Mouse (Mus musculus) heart, embryonic 15.5 days (tissue): ENCODE measurements around the gene Fam205a1. TPM values are rescaled to one million over a fixed set of nuclear protein-coding genes. Genes with fewer than 3 reads are reported as not detected.
"Not testable (repeated sequence)": the region's sequence is repeated elsewhere in the genome, so short reads cannot be mapped to it uniquely, and the experiment has no call there.

Experiments
- ATAC-seq: fragments of 200-750 bp; cut with Nextera tagmentation; replicated peaks from 2 replicates; pipeline ENCODE4 v1.8.0; 2017; ENCODE audit warnings: low read depth, moderate TSS enrichment; ENCODE audit not compliant: insufficient number of reproducible peaks, insufficient read depth, low FRiP score
- H3K27ac ChIP-seq: fragments of 300-500 bp; sonication (generic); 2 replicates; pipeline ENCODE4 v1.5.1; 2015; ENCODE audit warnings: mild to moderate bottlenecking, inconsistent platforms
- H3K27me3 ChIP-seq: fragments of 300-500 bp; sonication (generic); 2 replicates; pipeline ENCODE4 v1.6.1; 2015; ENCODE audit warnings: inconsistent platforms
- H3K36me3 ChIP-seq: fragments of 300-500 bp; sonication (generic); 2 replicates; pipeline ENCODE4 v1.6.1; 2015; ENCODE audit warnings: mild to moderate bottlenecking, inconsistent platforms
- H3K4me1 ChIP-seq: fragments of 300-500 bp; sonication (generic); replicated peaks from 2 replicates; pipeline ENCODE4 v1.6.1; 2015; ENCODE audit warnings: inconsistent platforms
- H3K4me2 ChIP-seq: fragments of 300-500 bp; sonication (generic); 2 replicates; pipeline ENCODE4 v1.6.1; 2015; ENCODE audit warnings: inconsistent platforms, mild to moderate bottlenecking, moderate library complexity
- H3K4me3 ChIP-seq: fragments of 300-500 bp; sonication (generic); 2 replicates; pipeline ENCODE4 v1.5.1; 2015; ENCODE audit warnings: mild to moderate bottlenecking, inconsistent platforms
- H3K9ac ChIP-seq: fragments of 300-500 bp; sonication (generic); 2 replicates; pipeline ENCODE4 v1.6.1; 2015; ENCODE audit warnings: mild to moderate bottlenecking, inconsistent platforms
- H3K9me3 ChIP-seq: fragments of 300-500 bp; sonication (generic); replicated peaks from 2 replicates; pipeline ENCODE4 v1.6.1; 2016; ENCODE audit warnings: inconsistent platforms
- WGBS: fragments of 180-500 bp; shearing (Covaris S2); methylation state at CpG from one replicate; pipeline ENCODE4 v1.1.7; 2015; ENCODE audit warnings: mixed read lengths; 5-methylcytosine and 5-hydroxymethylcytosine counted together
- polyA plus RNA-seq: library from polyadenylated mRNA; unstranded; fragments of >200 nt; fragmentation: Nextera tagmentation; extraction: Ambion mirVana; gene quantifications from 2 replicates; pipeline ENCODE4 v1.2.1, GENCODE M21; 2015

Gene Fam205a1
- polyA plus RNA-seq, 1 experiment from 2014 or later = not detected

DNA sequence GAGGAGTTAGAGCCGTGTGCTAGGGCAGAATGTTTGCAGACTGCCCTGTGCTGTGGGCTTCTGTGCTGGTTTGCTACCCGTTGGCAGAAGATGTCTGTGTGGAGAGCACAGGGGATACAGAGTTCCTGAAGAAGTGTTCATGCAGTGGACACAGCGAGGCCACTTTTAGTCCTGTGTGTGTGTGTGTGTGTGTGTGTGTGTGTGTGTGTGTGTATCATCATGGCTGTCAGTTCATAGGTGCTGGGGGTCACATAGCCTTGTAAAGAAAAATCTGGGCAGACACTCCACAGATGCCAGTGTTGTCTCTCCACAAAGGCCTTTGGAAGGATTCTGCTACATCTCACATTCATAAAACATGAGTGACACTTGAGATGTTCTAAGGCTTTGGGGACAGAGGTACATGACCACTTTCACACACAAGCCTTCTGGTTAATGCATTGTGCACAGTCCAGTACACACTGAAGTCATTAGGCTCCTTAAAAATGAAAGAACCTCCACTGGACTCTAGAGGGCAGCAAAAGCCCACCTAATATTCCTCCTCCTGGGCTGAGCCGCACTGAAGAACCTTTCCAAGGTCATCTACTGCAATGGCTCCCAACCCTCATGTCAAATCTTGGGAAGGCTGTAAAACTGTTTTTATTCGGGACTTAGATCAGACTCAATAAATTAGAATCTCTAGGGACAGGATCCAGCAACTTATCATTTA is 23.1 kb upstream of the Fam205a1 start:
- no peaks in the 10 kb centered on the region for H3K36me3 ChIP-seq
- no peaks in the 10 kb centered on the region for H3K27me3 ChIP-seq
- H3K4me1 ChIP-seq = peaks cover 4% of the 10 kb centered on the region; the same call in 1 of the 2 replicates
- H3K4me2 ChIP-seq = no peak overlapping the region
- no peak overlapping the region for H3K9ac ChIP-seq
- peak; percentile 80 for ATAC-seq
- WGBS = 29% methylated on average over 5 of the region's 5 CpGs
- no peaks in the 10 kb centered on the region for H3K9me3 ChIP-seq
- no peak overlapping the region for H3K4me3 ChIP-seq
- no peak overlapping the region for H3K27ac ChIP-seq

DNA sequence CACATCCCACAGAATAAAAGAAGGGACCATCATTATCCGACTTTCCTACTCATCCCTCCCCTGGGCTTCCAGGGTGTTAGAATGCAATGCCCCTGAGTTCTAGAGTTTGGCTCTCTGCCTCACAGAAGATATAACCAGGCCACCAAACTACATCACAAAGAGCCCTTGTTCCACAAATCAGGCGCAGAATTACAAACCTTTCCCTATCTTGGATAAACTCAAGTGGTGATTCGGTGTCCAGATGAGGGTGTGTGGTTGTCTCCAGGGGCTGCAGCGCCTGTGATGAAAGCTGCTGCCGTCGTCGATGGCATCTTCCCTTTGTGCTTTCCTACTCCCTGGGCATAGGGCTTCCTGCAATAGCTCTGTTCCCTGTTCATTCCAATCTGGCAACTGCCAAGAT is 20.4 kb upstream of the Fam205a1 start, which contains the start of gene Fam205c:
Gene Fam205c, minus strand, starts transcription at position 101 of the 400 bp plus-strand sequence.
- no peak for ATAC-seq
- no peak within 1 kb of the TSS for H3K4me2 ChIP-seq
- H3K4me1 ChIP-seq = no peaks in the 10 kb centered on the region
- no peak within 1 kb of the TSS for H3K9ac ChIP-seq
- no peaks in the 10 kb centered on the region for H3K27me3 ChIP-seq
- no peaks in the 10 kb centered on the region for H3K36me3 ChIP-seq
- WGBS = 76% methylated on average over 7 of the region's 7 CpGs
- no peak within 1 kb of the TSS for H3K4me3 ChIP-seq
- no peaks in the 10 kb centered on the region for H3K9me3 ChIP-seq
- no peak within 1 kb of the TSS for H3K27ac ChIP-seq

DNA sequence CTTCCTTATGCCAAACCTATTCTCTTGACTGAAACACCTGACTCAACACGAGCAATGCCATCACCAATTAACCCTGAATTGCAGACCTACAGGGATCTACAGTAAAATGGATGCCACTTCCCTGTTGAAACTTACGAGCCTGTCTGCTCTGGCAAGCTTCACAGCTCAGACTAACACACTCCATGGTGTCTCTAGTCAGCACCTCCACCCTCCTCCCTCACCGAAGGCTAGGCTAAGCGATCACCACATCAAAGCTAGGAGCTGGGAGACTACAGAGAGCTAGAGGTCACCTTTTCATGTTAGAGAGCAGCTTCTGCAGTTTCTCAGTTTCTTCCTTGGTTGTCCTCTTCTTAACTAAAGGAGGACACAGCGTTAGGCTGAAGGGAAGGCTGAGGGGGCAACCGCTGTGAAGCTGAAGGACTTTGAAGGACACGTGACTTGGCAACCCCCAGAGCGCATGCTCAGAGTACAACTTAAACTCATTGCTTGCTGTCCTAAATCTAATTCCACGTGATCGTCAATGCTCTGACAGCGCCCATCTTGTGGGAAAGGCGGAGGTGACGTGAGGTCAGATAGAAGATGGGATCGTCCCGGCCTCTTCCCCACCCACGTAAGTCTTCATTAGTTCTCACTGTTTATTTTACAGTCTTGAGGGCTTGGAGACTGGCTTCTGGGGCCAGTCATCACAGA is 19.2 kb upstream of the Fam205a1 start:
- Histone ChIP-seq H3K27me3 (no peaks in the 10 kb centered on the region), H3K4me3 (no peak overlapping the region), H3K27ac (no peak overlapping the region), H3K9ac (no peak overlapping the region), H3K4me1 (no peaks in the 10 kb centered on the region), H3K4me2 (no peak overlapping the region), H3K36me3 (no peaks in the 10 kb centered on the region), H3K9me3 (no peaks in the 10 kb centered on the region)
- ATAC-seq = no peak
- 68% methylated on average over 16 of the region's 16 CpGs for WGBS

DNA sequence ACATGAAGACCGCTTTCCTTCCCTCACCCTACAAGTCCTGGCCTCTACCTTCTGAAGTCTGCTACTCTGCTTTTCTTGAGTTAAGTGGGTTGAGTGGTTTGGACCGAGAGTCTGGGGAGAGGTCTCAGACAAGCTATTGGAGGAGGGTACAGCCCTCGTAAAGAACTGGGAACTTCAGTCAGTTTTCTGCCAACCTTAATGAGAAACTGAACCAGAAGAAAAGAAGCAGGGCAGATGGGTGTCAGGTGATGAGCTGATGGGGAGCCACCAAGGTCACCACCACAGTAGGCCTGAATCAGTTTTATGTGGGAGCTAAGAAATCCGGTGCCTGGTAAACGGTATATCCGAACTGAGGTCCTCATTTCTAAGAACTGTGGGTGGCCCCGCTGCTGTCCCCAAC is 18.5 kb upstream of the Fam205a1 start:
- no peaks in the 10 kb centered on the region for H3K36me3 ChIP-seq

DNA sequence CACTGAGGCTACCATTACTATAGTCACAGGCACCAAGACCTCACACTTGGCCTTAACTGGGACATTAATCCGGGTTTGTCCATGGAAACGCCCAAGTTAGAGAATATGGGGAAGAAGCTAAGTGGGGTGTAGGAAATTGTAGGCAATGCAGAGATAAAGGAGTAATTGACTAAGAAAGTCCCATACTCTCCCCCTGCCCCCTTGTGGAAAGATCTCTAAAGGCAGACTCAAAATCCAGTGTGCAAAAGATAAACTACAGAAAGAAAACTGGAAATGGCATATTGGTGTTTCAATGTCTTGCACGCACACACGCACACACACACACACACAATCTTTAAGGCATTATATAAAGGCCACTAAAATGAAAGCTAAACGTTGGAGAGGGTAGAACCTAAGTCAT is 17.1 kb upstream of the Fam205a1 start:
- no peaks in the 10 kb centered on the region for H3K4me1 ChIP-seq
- no peak overlapping the region for H3K4me2 ChIP-seq
- no peak overlapping the region for H3K27ac ChIP-seq
- no peaks in the 10 kb centered on the region for H3K9me3 ChIP-seq
- H3K36me3 ChIP-seq = no peaks in the 10 kb centered on the region
- ATAC-seq = no peak
- H3K4me3 ChIP-seq = no peak overlapping the region
- 72% methylated on average over 5 of the region's 5 CpGs for WGBS
- H3K27me3 ChIP-seq = no peaks in the 10 kb centered on the region
- H3K9ac ChIP-seq = no peak overlapping the region

More for the DNA sequence above, 18.5 kb upstream of the Fam205a1 start:
- WGBS = 90% methylated on average over 7 of the region's 7 CpGs
- Histone ChIP-seq H3K4me1 (no peaks in the 10 kb centered on the region), H3K4me2 (no peak overlapping the region), H3K27me3 (no peaks in the 10 kb centered on the region), H3K27ac (no peak overlapping the region), H3K9me3 (no peaks in the 10 kb centered on the region), H3K9ac (no peak overlapping the region), H3K4me3 (no peak overlapping the region)
- no peak for ATAC-seq

DNA sequence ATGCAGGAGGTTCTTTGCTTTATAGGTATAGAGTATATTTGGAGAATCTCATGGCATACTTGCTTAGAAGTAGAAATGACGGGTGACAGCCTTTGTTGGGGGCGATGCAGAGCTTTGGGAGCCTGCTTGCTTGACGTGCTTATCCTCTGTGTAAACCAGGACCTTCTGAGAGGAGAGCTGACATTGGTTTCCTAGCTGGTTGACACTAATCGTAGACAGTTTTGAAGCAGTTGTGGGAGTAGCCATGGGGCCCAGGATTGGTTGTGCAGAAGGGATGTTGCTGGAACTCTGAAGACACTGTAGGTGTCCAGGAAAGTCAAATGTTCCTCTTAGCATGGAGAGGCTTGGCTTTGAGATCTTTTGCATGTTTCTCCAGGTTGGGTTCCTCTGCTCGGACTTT is 14.5 kb upstream of the Fam205a1 start:
- Histone ChIP-seq H3K4me3 (no peak overlapping the region), H3K27ac (no peak overlapping the region), H3K4me1 (no peaks in the 10 kb centered on the region), H3K9me3 (no peaks in the 10 kb centered on the region), H3K27me3 (no peaks in the 10 kb centered on the region), H3K36me3 (no peaks in the 10 kb centered on the region), H3K9ac (no peak overlapping the region), H3K4me2 (no peak overlapping the region)
- no peak for ATAC-seq
- WGBS = 80% methylated on average over 5 of the region's 5 CpGs

DNA sequence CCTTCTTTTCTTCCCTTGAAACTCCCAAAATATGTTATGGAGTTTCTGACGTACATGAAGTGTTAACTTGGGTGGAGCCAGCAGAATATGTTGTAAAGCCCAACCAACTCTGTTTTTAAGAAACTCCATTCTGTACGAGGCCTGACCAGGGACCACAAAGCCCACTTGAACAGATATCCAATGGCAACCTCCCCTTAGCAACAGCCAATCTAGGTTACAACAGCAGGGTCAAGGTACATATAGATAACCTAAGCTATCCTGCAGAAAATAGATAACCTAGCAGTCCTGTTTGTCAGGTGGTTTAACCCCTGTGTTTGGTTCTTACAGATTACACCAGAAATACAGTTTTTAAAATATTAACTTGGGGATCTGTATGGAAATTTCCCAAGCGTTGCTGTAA is 13.7 kb upstream of the Fam205a1 start:
- Histone ChIP-seq H3K27ac (no peak overlapping the region), H3K27me3 (no peaks in the 10 kb centered on the region), H3K9me3 (no peaks in the 10 kb centered on the region), H3K36me3 (no peaks in the 10 kb centered on the region), H3K4me2 (no peak overlapping the region), H3K4me3 (no peak overlapping the region), H3K9ac (no peak overlapping the region), H3K4me1 (no peaks in the 10 kb centered on the region)
- 57% methylated on average over 3 of the region's 3 CpGs for WGBS
- no peak for ATAC-seq

DNA sequence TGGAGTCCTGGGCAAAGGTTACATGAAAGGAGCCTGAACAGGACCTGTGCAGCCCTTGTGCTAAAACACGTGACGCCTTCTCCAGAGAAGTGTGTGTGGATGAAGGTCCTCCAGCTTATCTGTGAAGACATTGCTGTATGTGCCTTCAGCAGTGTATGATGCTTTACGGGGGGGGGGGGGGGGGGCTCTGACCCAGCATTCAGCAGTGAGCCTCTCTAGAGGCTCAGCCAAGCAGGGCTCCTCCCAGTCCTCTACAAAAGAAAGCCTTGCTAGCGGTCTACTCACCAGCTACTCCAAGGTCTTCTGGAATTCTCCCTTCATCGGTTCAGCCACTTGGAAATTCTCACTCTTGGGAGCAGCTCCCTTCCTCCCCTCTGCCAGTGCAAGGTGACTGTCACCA is 9.8 kb upstream of the Fam205a1 start:
- 71% methylated on average over 5 of the region's 5 CpGs for WGBS
- not testable (repeated sequence) for H3K4me2 ChIP-seq, H3K9ac ChIP-seq, ATAC-seq, H3K27me3 ChIP-seq, H3K36me3 ChIP-seq, H3K9me3 ChIP-seq, H3K27ac ChIP-seq, H3K4me3 ChIP-seq, H3K4me1 ChIP-seq

DNA sequence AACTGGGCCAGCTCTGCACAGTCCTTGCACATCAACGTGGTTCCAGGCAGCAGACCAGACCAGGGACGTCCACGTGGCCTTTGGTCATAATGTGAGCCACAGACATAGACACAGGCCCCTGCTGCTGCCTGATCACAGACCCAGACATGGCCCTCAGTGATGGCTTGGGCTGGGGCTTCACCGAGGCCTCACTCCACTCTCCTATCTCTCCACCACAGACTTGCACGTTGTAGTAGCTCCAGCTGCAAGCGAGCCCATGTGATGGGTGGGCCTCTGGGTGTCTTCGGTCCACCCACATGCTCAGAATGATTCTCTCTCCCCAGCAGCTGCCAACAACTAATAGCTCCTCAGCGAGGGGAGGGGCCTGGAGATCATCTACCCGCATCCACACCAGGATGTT is 6.8 kb upstream of the Fam205a1 start:
- H3K4me2 ChIP-seq, ATAC-seq, H3K9ac ChIP-seq, H3K4me1 ChIP-seq, H3K4me3 ChIP-seq, H3K36me3 ChIP-seq, H3K27me3 ChIP-seq, H3K27ac ChIP-seq, H3K9me3 ChIP-seq: not testable (repeated sequence)
- 70% methylated on average over 9 of the region's 9 CpGs for WGBS

DNA sequence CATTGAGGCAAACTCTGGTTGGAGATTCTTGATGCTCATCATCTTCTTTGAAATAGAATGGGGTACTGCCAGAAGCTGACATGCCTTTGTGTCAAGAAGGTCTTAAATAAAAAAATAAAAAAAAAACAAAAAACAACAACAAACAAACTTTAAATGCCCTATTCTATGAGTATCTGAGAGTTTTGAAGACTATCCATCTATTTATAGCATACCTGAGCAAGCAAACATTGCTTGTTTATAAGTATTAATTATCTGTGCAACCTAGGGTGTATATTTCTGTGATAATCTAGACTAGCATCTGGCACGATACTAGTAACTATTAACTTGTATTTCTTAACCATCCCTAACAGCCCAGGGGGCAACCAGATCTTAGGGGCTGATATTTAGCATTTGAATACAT is 3.0 kb upstream of the Fam205a1 start, which contains the start of gene Gm12394:
Gene Gm12394, minus strand, starts transcription at position 101 of the 400 bp plus-strand sequence.
- H3K9me3 ChIP-seq, H3K9ac ChIP-seq, H3K4me3 ChIP-seq, H3K36me3 ChIP-seq, H3K4me1 ChIP-seq, H3K27me3 ChIP-seq, H3K27ac ChIP-seq, H3K4me2 ChIP-seq, ATAC-seq: not testable (repeated sequence)
- WGBS = 58% methylated on average over 1 of the region's 1 CpGs
